Mouse (Mus musculus): ENCODE results near the gene Arsb.

DNA sequence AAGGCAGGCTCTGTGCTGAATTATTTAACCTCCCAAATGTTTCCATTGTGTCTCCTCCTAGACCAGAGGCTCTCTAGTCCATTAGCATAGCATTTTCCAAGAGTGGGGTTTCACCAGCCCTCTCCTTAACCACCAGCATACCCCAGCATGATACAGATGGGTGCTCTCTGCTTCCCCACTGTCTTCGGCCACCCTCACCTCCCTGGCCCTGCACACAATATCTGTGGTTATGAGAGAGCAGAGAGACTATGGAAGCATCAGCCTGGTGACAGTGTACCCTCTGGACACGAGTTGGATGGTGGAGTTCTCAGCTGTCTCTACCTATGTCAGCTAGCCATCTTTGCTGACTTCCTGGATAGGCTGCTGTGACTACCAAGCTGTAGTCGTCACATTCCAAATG, 142.8 kb downstream of the Arsb start:
- TF ChIP-seq CTCF (conservative IDR thresholded peaks at IDR 0.05; ENCODE audit: insufficient read depth, insufficient read length, low read depth, low read length), result no peak
- TF ChIP-seq POLR2A (IDR thresholded peaks at IDR 0.05; ENCODE audit: low read depth, low read length), result no peak

Measured in kidney, adult 2 months (tissue).